Mouse (Mus musculus) hematopoietic multipotent progenitor cell, adult 10-12 weeks (in vitro differentiated cells): ENCODE data around the gene Zfand2b. TPM values are rescaled to one million over a fixed set of nuclear protein-coding genes. Genes with fewer than 3 reads are reported as not detected.

Experiments
- polyA plus RNA-seq: library from polyadenylated mRNA; stranded (reverse); fragments of >175 nt; gene quantifications from 2 replicates; pipeline ENCODE4 v1.2.3, GENCODE M21; 2012; ENCODE audit warnings: low replicate concordance

Gene Zfand2b
- 18.0 and 31.8 TPM in 2 replicates for polyA plus RNA-seq

GRCm38 (mm10) chr1:75168472-75169464 lies at the start of gene Zfand2b:
Zfand2b (plus strand) TSS chr1:75168646.

DNA sequence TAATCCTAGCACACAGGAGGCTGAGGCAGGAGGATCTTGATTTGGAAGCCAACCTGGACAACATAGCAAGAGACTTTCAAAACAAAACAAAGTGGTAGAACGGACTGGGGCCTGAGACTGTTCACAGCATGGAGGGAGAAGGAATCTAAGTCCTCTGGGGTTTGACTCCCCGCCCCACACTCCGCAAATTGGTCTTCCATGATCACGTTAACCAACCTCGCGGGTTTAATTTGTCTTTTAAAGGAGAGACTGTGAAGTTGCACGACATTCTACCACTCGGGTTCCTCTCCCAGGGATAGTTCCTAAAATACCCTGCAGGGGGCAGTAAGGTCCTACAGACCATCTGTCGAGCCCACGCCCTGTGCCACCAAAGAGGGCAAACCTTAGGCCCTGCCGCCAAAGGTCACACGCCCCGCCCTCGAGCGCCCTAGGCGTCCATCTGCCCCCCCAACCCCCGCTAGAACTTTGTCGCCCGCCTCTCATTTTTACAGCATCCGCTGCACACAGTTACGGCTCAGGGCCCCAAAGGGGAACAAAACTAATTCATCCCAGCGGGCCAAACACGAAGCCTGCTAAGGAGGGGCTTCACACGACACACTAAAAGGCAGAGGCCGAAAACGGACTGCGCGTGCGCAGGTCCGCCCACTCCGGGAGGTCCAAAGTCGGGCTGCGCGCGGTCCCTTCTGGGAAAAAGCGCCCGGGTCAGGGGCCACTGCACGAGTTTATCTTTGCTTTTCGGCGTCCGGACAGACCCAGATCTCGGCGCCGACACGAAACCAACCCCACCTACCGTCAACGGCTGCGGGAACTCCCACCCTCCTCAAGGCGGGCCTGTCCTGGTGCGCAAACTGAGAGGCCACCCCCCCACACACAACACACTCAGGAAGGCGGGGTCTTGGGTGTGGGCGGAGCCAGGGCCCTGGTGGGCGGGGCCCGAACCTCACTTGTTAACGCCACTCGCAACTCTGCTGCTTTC lies 43.8 kb upstream of the Zfand2b start, which contains the start of gene Nhej1:
TSS of gene Nhej1 (minus strand) at position 855 of the 976 bp plus-strand sequence.

GRCm38 (mm10) chr1:75133421-75134207 lies 34.8 kb upstream of the Zfand2b start, which contains the start of gene Slc23a3:
Slc23a3 (minus strand) TSS chr1:75133890.

DNA sequence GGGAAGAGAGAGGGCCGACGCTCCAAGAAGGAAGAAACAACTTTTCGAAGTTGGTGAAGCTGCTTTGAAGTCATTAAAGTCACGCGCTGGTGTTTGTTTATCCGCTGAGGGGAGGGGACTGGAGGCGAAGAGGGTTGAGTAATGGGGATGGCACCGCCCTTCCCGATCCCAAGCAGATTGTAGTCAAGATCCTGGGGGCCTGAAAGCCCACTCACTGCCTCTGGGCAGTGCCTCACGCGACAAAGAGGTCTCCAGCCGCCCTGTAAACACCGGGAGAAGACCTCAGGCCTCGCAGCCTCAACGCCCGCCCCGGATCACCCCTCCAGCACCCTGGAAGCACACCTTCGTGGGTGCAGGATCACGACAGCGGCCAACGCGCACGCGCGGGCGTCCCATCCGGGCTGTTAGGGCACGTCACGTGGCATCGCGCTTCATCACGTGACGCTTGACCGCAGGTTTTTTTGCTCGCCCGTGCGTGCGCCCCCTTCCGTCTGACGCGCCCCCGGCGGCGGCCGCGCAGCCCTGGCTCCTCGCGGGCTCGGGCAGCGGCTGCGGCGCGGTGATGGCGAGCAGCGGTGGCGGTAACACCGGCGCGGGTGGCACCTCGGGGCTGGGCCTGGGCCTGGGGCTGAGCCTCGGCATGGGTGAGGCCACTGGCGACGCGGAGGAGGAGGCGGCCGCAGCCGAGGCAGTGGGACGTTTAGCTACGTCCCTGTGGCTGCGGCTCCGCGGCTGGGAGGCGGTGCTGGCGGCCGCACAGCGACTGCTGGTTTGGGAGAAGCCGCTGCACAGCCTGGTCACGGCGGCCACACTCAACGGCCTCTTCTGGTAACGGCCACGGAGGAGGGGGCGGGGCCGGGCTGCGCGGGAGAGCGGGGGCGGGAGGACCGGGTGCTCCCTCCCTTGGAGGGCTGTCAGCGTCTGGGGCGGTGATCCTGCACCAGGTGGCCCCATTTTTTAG lies 25.9 kb upstream of the Zfand2b start, which contains the start of the genes Cnppd1 and Retreg2:
TSS of gene Cnppd1 (minus strand) at position 411 of the 961 bp plus-strand sequence.
TSS of gene Retreg2 (plus strand) at position 478 of the 961 bp plus-strand sequence.

GRCm38 (mm10) chr1:75180105-75180590 lies 11.7 kb downstream of the Zfand2b start, which contains the start of gene Abcb6:
Abcb6 (minus strand) TSS chr1:75180392.

GRCm38 (mm10) chr1:75191622-75192402 lies 23.4 kb downstream of the Zfand2b start, which contains the start of the genes Ankzf1 and Atg9a:
Ankzf1 (plus strand) TSS chr1:75192151.
Atg9a (minus strand) TSS chr1:75192196.

GRCm38 (mm10) chr1:75210136-75211087 lies 42.0 kb downstream of the Zfand2b start, which contains the start of the genes Glb1l and Stk16:
Glb1l (minus strand) TSS chr1:75210813.
Stk16 (plus strand) TSS chr1:75210838.

GRCm38 (mm10) chr1:75219531-75219930 lies 51.1 kb downstream of the Zfand2b start, which contains the start of gene Tuba4a:
Tuba4a (minus strand) TSS chr1:75219865.

Other genes with a start within 250 kb of the Zfand2b start
- gene Cfap65, start 233.0 kb upstream of the Zfand2b start, polyA plus RNA-seq: not detected in 2 replicates
- gene Ihh, start 217.0 kb upstream of the Zfand2b start, polyA plus RNA-seq: 0.16 and 0.45 TPM in 2 replicates
- gene Nhej1, start 43.4 kb upstream of the Zfand2b start, polyA plus RNA-seq: 0.49 and 0.71 TPM in 2 replicates
- gene Slc23a3, start 34.8 kb upstream of the Zfand2b start, polyA plus RNA-seq: 0.15 TPM in 1 of 2 replicates, not detected in the other
- 63.0 and 65.5 TPM in 2 replicates for gene Cnppd1, start 25.9 kb upstream of the Zfand2b start, polyA plus RNA-seq
- gene Retreg2, start 25.9 kb upstream of the Zfand2b start, polyA plus RNA-seq: 81.2 and 167 TPM in 2 replicates
- 0.13 and 7.2 TPM in 2 replicates for gene Abcb6, start 11.7 kb downstream of the Zfand2b start, polyA plus RNA-seq
- 11.8 and 19.3 TPM in 2 replicates for gene Ankzf1, start 23.5 kb downstream of the Zfand2b start, polyA plus RNA-seq
- 41.2 and 51.7 TPM in 2 replicates for gene Atg9a, start 23.6 kb downstream of the Zfand2b start, polyA plus RNA-seq
- gene Glb1l, start 42.2 kb downstream of the Zfand2b start, polyA plus RNA-seq: 0.58 and 0.97 TPM in 2 replicates
- 61.2 and 158 TPM in 2 replicates for gene Stk16, start 42.2 kb downstream of the Zfand2b start, polyA plus RNA-seq
- 16.3 and 47.0 TPM in 2 replicates for gene Tuba4a, start 51.2 kb downstream of the Zfand2b start, polyA plus RNA-seq
- 0.28 TPM in 1 of 2 replicates, not detected in the other for gene A630095N17Rik, start 63.5 kb downstream of the Zfand2b start, polyA plus RNA-seq
- gene Dnajb2, start 67.8 kb downstream of the Zfand2b start, polyA plus RNA-seq: 18.6 and 44.4 TPM in 2 replicates
- gene Ptprn, start 95.9 kb downstream of the Zfand2b start, polyA plus RNA-seq: 0.25 and 0.55 TPM in 2 replicates
- gene Resp18, start 109.8 kb downstream of the Zfand2b start, polyA plus RNA-seq: not detected in 2 replicates
- 31.1 and 62.9 TPM in 2 replicates for gene Dnpep, start 149.3 kb downstream of the Zfand2b start, polyA plus RNA-seq
- 0.42 and 3.0 TPM in 2 replicates for gene Des, start 191.7 kb downstream of the Zfand2b start, polyA plus RNA-seq
- 1.3 and 3.6 TPM in 2 replicates for gene Speg, start 206.7 kb downstream of the Zfand2b start, polyA plus RNA-seq